Mouse (Mus musculus) thymus, adult 2 months (tissue): Measurements from ENCODE around the gene Dhrs7b. TPM values are rescaled to one million over a fixed set of nuclear protein-coding genes. Genes with fewer than 3 reads are reported as not detected.

Experiments
- DNase-seq: peaks from one replicate; pipeline ENCODE4 v3.0.0; 2021
- H3K27ac ChIP-seq: fragments of 200-500 bp; 2 replicates; pipeline ENCODE4 v1.5.1; 2012; ENCODE audit warnings: low read length, control low read depth; ENCODE audit not compliant: control insufficient read depth, insufficient read depth
- H3K27me3 ChIP-seq: fragments of 200-500 bp; 2 replicates; pipeline ENCODE4 v1.6.1; 2012; ENCODE audit warnings: mild to moderate bottlenecking, low read length, moderate library complexity, mixed read lengths; ENCODE audit not compliant: control insufficient read depth, insufficient read depth
- H3K36me3 ChIP-seq: fragments of 200-500 bp; 2 replicates; pipeline ENCODE4 v1.6.1; 2012; ENCODE audit warnings: mild to moderate bottlenecking, low read length, moderate library complexity; ENCODE audit not compliant: control insufficient read depth, insufficient read depth
- H3K4me1 ChIP-seq: fragments of 200-500 bp; replicated peaks from 2 replicates; pipeline ENCODE4 v1.6.1; 2012; ENCODE audit warnings: low read length; ENCODE audit not compliant: control insufficient read depth, insufficient read depth
- H3K4me3 ChIP-seq: fragments of 200-500 bp; 2 replicates; pipeline ENCODE4 v1.5.1; 2012; ENCODE audit warnings: mild to moderate bottlenecking, low read length, control low read depth, moderate library complexity; ENCODE audit not compliant: control insufficient read depth, insufficient read depth
- CTCF ChIP-seq: fragments of 200-500 bp; IDR thresholded peaks from 2 replicates; pipeline ENCODE4 v1.5.1; 2012; ENCODE audit warnings: mild to moderate bottlenecking, control low read depth, low read length, moderate library complexity, borderline replicate concordance; ENCODE audit not compliant: control insufficient read depth, poor library complexity, insufficient read depth; ENCODE audit errors: extremely low read depth
- POLR2A ChIP-seq: fragments of 200-500 bp; IDR thresholded peaks from 2 replicates; pipeline ENCODE4 v1.6.1; 2012; ENCODE audit warnings: mild to moderate bottlenecking, low read length, control low read depth, moderate library complexity; ENCODE audit not compliant: control insufficient read depth, poor library complexity, insufficient read depth; ENCODE audit errors: extremely low read depth
- WGBS: fragments of 180-500 bp; shearing (Covaris S2); methylation state at CpG from one replicate; pipeline ENCODE4 v1.1.7; 2018; 5-methylcytosine and 5-hydroxymethylcytosine counted together
- polyA plus RNA-seq: library from polyadenylated mRNA; depleted of rRNA; stranded (reverse); fragments of >200 nt; gene quantifications from 2 replicates; pipeline ENCODE4 v1.2.3, GENCODE M21; 2012; rRNA removed

The Dhrs7b gene
- 16.1 and 17.3 TPM in 2 replicates for polyA plus RNA-seq

GRCm38 (mm10) chr11:60830433-60831052 lies at the start of gene Dhrs7b:
Gene Dhrs7b (plus strand): TSS chr11:60830631.
- H3K27ac ChIP-seq, result peak within 1 kb of the TSS; percentile 87
- peak within 1 kb of the TSS; percentile 92 for H3K4me3 ChIP-seq
- no peaks in the 10 kb centered on the region for H3K36me3 ChIP-seq
- peaks cover 5% of the 10 kb centered on the region for H3K4me1 ChIP-seq
- WGBS, result under 1% methylated on average over 34 of the region's 34 CpGs
- TF ChIP-seq POLR2A, result peak; percentile 38; the same call in 1 of the 2 replicates
- TF ChIP-seq CTCF, result no peak
- no peaks in the 10 kb centered on the region for H3K27me3 ChIP-seq
- DNase-seq, result peak; percentile 84

- Histone ChIP-seq H3K36me3 (peaks cover 51% of the 10 kb centered on the region), H3K27ac (no peak overlapping the region), H3K4me3 (no peak overlapping the region), H3K27me3 (no peaks in the 10 kb centered on the region), H3K4me1 (peaks cover 23% of the 10 kb centered on the region)
- TF ChIP-seq CTCF (no peak), POLR2A (no peak)
- DNase-seq, result no peak
- WGBS, result 89% methylated on average over 8 of the region's 8 CpGs
Observed at GRCm38 (mm10) chr11:60784179-60784922, 46.1 kb upstream of the Dhrs7b start.

- TF ChIP-seq POLR2A (no peak), CTCF (no peak)
- Histone ChIP-seq H3K4me1 (no peaks in the 10 kb centered on the region), H3K27ac (no peak overlapping the region), H3K4me3 (no peak overlapping the region), H3K36me3 (peaks cover 61% of the 10 kb centered on the region), H3K27me3 (no peaks in the 10 kb centered on the region)
- 59% methylated on average over 1 of the region's 1 CpGs for WGBS
- DNase-seq, result no peak
Observed at GRCm38 (mm10) chr11:60787595-60787994, 42.8 kb upstream of the Dhrs7b start.

GRCm38 (mm10) chr11:60790472-60790871 lies 40.0 kb upstream of the Dhrs7b start:
- WGBS, result 95% methylated on average over 2 of the region's 2 CpGs
- no peaks in the 10 kb centered on the region for H3K27me3 ChIP-seq
- DNase-seq, result no peak
- no peak for TF ChIP-seq CTCF
- no peak for TF ChIP-seq POLR2A
- H3K4me3 ChIP-seq, result no peak overlapping the region
- H3K27ac ChIP-seq, result no peak overlapping the region
- no peaks in the 10 kb centered on the region for H3K4me1 ChIP-seq
- H3K36me3 ChIP-seq, result peaks cover 45% of the 10 kb centered on the region

GRCm38 (mm10) chr11:60796342-60796741 lies 34.1 kb upstream of the Dhrs7b start:
- no peak for DNase-seq
- Histone ChIP-seq H3K36me3 (peaks cover 9% of the 10 kb centered on the region; the same call in 1 of the 2 replicates), H3K27me3 (no peaks in the 10 kb centered on the region), H3K4me3 (no peak overlapping the region), H3K27ac (no peak overlapping the region), H3K4me1 (no peaks in the 10 kb centered on the region)
- TF ChIP-seq POLR2A (no peak), CTCF (no peak)
- 96% methylated on average over 11 of the region's 11 CpGs for WGBS

GRCm38 (mm10) chr11:60799977-60800376 lies 30.5 kb upstream of the Dhrs7b start:
- TF ChIP-seq CTCF (no peak), POLR2A (no peak)
- Histone ChIP-seq H3K4me3 (no peak overlapping the region), H3K4me1 (no peaks in the 10 kb centered on the region), H3K27ac (no peak overlapping the region), H3K36me3 (no peaks in the 10 kb centered on the region), H3K27me3 (no peaks in the 10 kb centered on the region)
- DNase-seq, result no peak
- 95% methylated on average over 4 of the region's 4 CpGs for WGBS

- Histone ChIP-seq H3K4me3 (no peak overlapping the region), H3K36me3 (no peaks in the 10 kb centered on the region), H3K27ac (no peak overlapping the region), H3K27me3 (no peaks in the 10 kb centered on the region), H3K4me1 (no peaks in the 10 kb centered on the region)
- WGBS, result 96% methylated on average over 1 of the region's 1 CpGs
- no peak for TF ChIP-seq POLR2A
- no peak for TF ChIP-seq CTCF
- no peak for DNase-seq
Observed at GRCm38 (mm10) chr11:60800892-60801291, 29.5 kb upstream of the Dhrs7b start.
